Mouse (Mus musculus) stomach, embryonic 14.5 days (tissue): ENCODE measurements around the gene Anapc16. TPM values are rescaled to one million over a fixed set of nuclear protein-coding genes. Genes with fewer than 3 reads are reported as not detected.
A peak's percentile ranks its signal among the peaks of the same experiment; 100 is the strongest.

Experiments used
- ATAC-seq: fragments of 200-750 bp; cut with Nextera tagmentation; 2 replicates; pipeline ENCODE4 v1.8.0; 2017; ENCODE audit warnings: low read depth, moderate TSS enrichment; ENCODE audit not compliant: insufficient number of reproducible peaks, insufficient read depth, low FRiP score
- H3K27ac ChIP-seq: fragments of 300-500 bp; sonication (generic); 2 replicates; pipeline ENCODE4 v1.5.1; 2014; ENCODE audit warnings: mild to moderate bottlenecking, low read length, moderate library complexity, mixed read lengths
- H3K27me3 ChIP-seq: fragments of 300-500 bp; sonication (generic); 2 replicates; pipeline ENCODE4 v1.6.1; 2014; ENCODE audit warnings: low read length, control low read depth, mixed read lengths; ENCODE audit not compliant: control insufficient read depth, insufficient read depth
- H3K36me3 ChIP-seq: fragments of 300-500 bp; sonication (generic); 2 replicates; pipeline ENCODE4 v1.6.1; 2014; ENCODE audit warnings: mild to moderate bottlenecking, control low read depth, low read length, moderate library complexity, mixed read lengths; ENCODE audit not compliant: control insufficient read depth, insufficient read depth
- H3K4me1 ChIP-seq: fragments of 300-500 bp; sonication (generic); 2 replicates; pipeline ENCODE4 v1.6.1; 2014; ENCODE audit warnings: low read length, control low read depth, mixed read lengths; ENCODE audit not compliant: control insufficient read depth, insufficient read depth
- H3K4me2 ChIP-seq: fragments of 300-500 bp; sonication (generic); replicated peaks from 2 replicates; pipeline ENCODE4 v1.6.1; 2014; ENCODE audit warnings: low read depth, low read length, control low read depth
- H3K4me3 ChIP-seq: fragments of 300-500 bp; sonication (generic); 2 replicates; pipeline ENCODE4 v1.5.1; 2014; ENCODE audit warnings: low read depth, low read length, control low read depth
- H3K9ac ChIP-seq: fragments of 300-500 bp; sonication (generic); replicated peaks from 2 replicates; pipeline ENCODE4 v1.6.1; 2014; ENCODE audit warnings: low read depth, mild to moderate bottlenecking, control low read depth, low read length, moderate library complexity, mixed read lengths
- H3K9me3 ChIP-seq: fragments of 300-500 bp; sonication (generic); 2 replicates; pipeline ENCODE4 v1.6.1; 2016; ENCODE audit warnings: low read depth, low read length, control low read depth; ENCODE audit not compliant: control insufficient read depth
- WGBS: fragments of 180-500 bp; shearing (Covaris S2); extraction: QIAGEN DNeasy Blood & Tissue Kit; methylation state at CpG from one replicate; pipeline ENCODE4 v1.1.7; 2014; 5-methylcytosine and 5-hydroxymethylcytosine counted together
- polyA plus RNA-seq: library from polyadenylated mRNA; unstranded; fragments of >200 nt; fragmentation: Nextera tagmentation; extraction: Ambion mirVana; gene quantifications from 2 replicates; pipeline ENCODE4 v1.2.1, GENCODE M21; 2014

Gene Anapc16
- polyA plus RNA-seq, 1 experiment from 2014 or later, result 118 TPM

GRCm38 (mm10) chr10:60031562-60031961 is 28.6 kb upstream of the Anapc16 start:
- Histone ChIP-seq H3K27me3 (no peaks in the 10 kb centered on the region), H3K4me2 (no peak overlapping the region), H3K9me3 (no peaks in the 10 kb centered on the region), H3K36me3 (no peaks in the 10 kb centered on the region), H3K4me3 (no peak overlapping the region), H3K27ac (no peak overlapping the region), H3K9ac (no peak overlapping the region), H3K4me1 (peaks cover 37% of the 10 kb centered on the region)
- 75% methylated on average over 8 of the region's 8 CpGs for WGBS
- ATAC-seq, result no peak

GRCm38 (mm10) chr10:60029387-60029786 is 26.5 kb upstream of the Anapc16 start:
- no peaks in the 10 kb centered on the region for H3K9me3 ChIP-seq
- no peaks in the 10 kb centered on the region for H3K36me3 ChIP-seq
- WGBS, result 87% methylated on average over 4 of the region's 4 CpGs
- H3K9ac ChIP-seq, result no peak overlapping the region
- H3K27ac ChIP-seq, result no peak overlapping the region
- no peak overlapping the region for H3K4me3 ChIP-seq
- no peak for ATAC-seq
- H3K4me1 ChIP-seq, result peaks cover 41% of the 10 kb centered on the region
- H3K27me3 ChIP-seq, result no peaks in the 10 kb centered on the region
- H3K4me2 ChIP-seq, result no peak overlapping the region

GRCm38 (mm10) chr10:60028979-60029378 is 26.0 kb upstream of the Anapc16 start:
- Histone ChIP-seq H3K9me3 (no peaks in the 10 kb centered on the region), H3K36me3 (no peaks in the 10 kb centered on the region), H3K4me2 (no peak overlapping the region), H3K4me3 (no peak overlapping the region), H3K27me3 (no peaks in the 10 kb centered on the region), H3K27ac (0 out of 2 replicates have a peak overlapping the region, but pooled peaks have one; percentile 3), H3K4me1 (peaks cover 41% of the 10 kb centered on the region), H3K9ac (no peak overlapping the region)
- ATAC-seq, result no peak
- 52% methylated on average over 7 of the region's 7 CpGs for WGBS

- no peak for ATAC-seq
Observed at GRCm38 (mm10) chr10:60028181-60028580, 25.2 kb upstream of the Anapc16 start.

GRCm38 (mm10) chr10:60027619-60028084 is 24.7 kb upstream of the Anapc16 start:
- H3K27me3 ChIP-seq, result no peaks in the 10 kb centered on the region
- H3K4me3 ChIP-seq, result no peak overlapping the region
- H3K27ac ChIP-seq, result peak overlapping the region; percentile 74
- no peaks in the 10 kb centered on the region for H3K36me3 ChIP-seq
- H3K9me3 ChIP-seq, result no peaks in the 10 kb centered on the region
- no peak overlapping the region for H3K9ac ChIP-seq
- no peak for ATAC-seq
- H3K4me2 ChIP-seq, result no peak overlapping the region
- H3K4me1 ChIP-seq, result peaks cover 35% of the 10 kb centered on the region
- 15% methylated on average over 2 of the region's 2 CpGs for WGBS

More at GRCm38 (mm10) chr10:60028181-60028580, 25.2 kb upstream of the Anapc16 start:
- no peaks in the 10 kb centered on the region for H3K27me3 ChIP-seq
- H3K4me3 ChIP-seq, result no peak overlapping the region
- H3K36me3 ChIP-seq, result no peaks in the 10 kb centered on the region
- no peaks in the 10 kb centered on the region for H3K9me3 ChIP-seq
- H3K9ac ChIP-seq, result no peak overlapping the region
- no peak overlapping the region for H3K4me2 ChIP-seq
- WGBS, result 69% methylated on average over 7 of the region's 7 CpGs
- H3K4me1 ChIP-seq, result peaks cover 39% of the 10 kb centered on the region
- H3K27ac ChIP-seq, result peak overlapping the region; percentile 74; the same call in 1 of the 2 replicates

GRCm38 (mm10) chr10:60026759-60027395 is 23.9 kb upstream of the Anapc16 start:
- no peak for ATAC-seq

GRCm38 (mm10) chr10:60023751-60024150 is 20.8 kb upstream of the Anapc16 start:
- Histone ChIP-seq H3K36me3 (peaks cover 10% of the 10 kb centered on the region; the same call in 1 of the 2 replicates), H3K27ac (no peak overlapping the region), H3K4me3 (no peak overlapping the region), H3K4me2 (no peak overlapping the region), H3K27me3 (no peaks in the 10 kb centered on the region), H3K9me3 (no peaks in the 10 kb centered on the region), H3K9ac (no peak overlapping the region), H3K4me1 (peaks cover 24% of the 10 kb centered on the region)
- WGBS, result 93% methylated on average over 1 of the region's 1 CpGs
- 0 out of 2 replicates have a peak, but pooled peaks have one; percentile 16 for ATAC-seq

More at GRCm38 (mm10) chr10:60026759-60027395, 23.9 kb upstream of the Anapc16 start:
- Histone ChIP-seq H3K9ac (no peak overlapping the region), H3K27ac (peak overlapping the region; percentile 74), H3K4me1 (peaks cover 28% of the 10 kb centered on the region), H3K4me2 (no peak overlapping the region), H3K36me3 (peaks cover 1% of the 10 kb centered on the region; the same call in 1 of the 2 replicates), H3K9me3 (no peaks in the 10 kb centered on the region), H3K4me3 (no peak overlapping the region), H3K27me3 (no peaks in the 10 kb centered on the region)
- WGBS, result 45% methylated on average over 13 of the region's 13 CpGs

- WGBS, result 73% methylated on average over 2 of the region's 2 CpGs
- Histone ChIP-seq H3K9ac (no peak overlapping the region), H3K27ac (no peak overlapping the region), H3K9me3 (no peaks in the 10 kb centered on the region), H3K4me1 (no peaks in the 10 kb centered on the region), H3K4me3 (no peak overlapping the region), H3K27me3 (no peaks in the 10 kb centered on the region), H3K36me3 (peaks cover 13% of the 10 kb centered on the region; the same call in 1 of the 2 replicates), H3K4me2 (no peak overlapping the region)
- no peak for ATAC-seq
Observed at GRCm38 (mm10) chr10:60019299-60019698, 16.4 kb upstream of the Anapc16 start.
